Mouse (Mus musculus): ENCODE measurements around the gene Clec2g. TPM values are rescaled to one million over a fixed set of nuclear protein-coding genes. Genes with fewer than 3 reads are reported as not detected.

Clec2g gene
- total RNA-seq, 1 experiment = 0.22 TPM

DNA sequence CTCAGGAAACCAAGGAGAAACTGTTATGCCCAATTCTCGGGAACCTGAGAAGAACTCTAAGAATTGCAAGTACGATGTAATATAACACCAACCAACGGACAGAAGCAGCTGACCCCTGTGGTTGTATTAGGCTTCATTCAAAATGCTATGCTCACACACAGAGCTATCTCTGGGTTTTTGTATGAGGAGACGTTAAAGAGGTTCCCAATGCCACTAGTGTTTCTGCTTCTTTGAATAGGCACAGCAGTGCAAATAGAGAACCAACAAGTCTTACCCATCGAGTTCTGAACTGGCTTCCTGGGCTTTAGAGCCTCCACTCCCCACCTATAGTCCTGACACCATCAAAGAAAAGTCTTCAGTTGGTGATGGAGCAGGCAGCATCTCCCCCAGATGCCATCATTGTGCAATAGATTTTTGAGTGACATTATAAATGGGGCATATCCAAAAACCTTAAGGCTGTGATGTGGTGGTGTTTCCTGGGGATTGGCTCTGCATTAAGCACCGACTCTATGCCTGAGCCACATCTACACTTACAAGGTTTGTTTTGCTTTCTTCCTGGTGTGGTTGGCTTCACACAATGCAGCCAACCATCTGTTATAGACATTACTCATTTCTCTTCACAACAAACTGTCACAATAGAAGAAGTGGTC is 96.1 kb downstream of the Clec2g start:
- Histone ChIP-seq H3K27ac (ENCODE audit: insufficient read depth, low read depth, low read length, poor library complexity, severe bottlenecking) (no peak overlapping the region), H3K9me3 (ENCODE audit: control insufficient read depth, insufficient read depth, low read depth, low read length) (no peaks in the 10 kb centered on the region), H3K4me1 (ENCODE audit: control insufficient read depth in 2 of 2, insufficient read depth in 2 of 2, low read length in 2 of 2, poor library complexity in 1 of 2) (no peaks in the 10 kb centered on the region), H3K36me3 (ENCODE audit: control insufficient read depth, insufficient read depth, low read length, poor library complexity, severe bottlenecking) (no peaks in the 10 kb centered on the region), H3K4me3 (ENCODE audit: insufficient read depth in 1 of 2, low read depth in 1 of 2, low read length in 2 of 2, poor library complexity in 1 of 2, severe bottlenecking in 1 of 2) (no peak overlapping the region), H3K9ac (ENCODE audit: insufficient read depth, low read depth, low read length, poor library complexity, severe bottlenecking) (no peak overlapping the region)
- no peak for DNase-seq (ENCODE audit: low read depth, low spot score)
- no peak for TF ChIP-seq MAFK (IDR thresholded peaks at IDR 0.05; ENCODE audit: insufficient read depth, low read depth, low read length)
- no peak for TF ChIP-seq ZC3H11A (IDR thresholded peaks at IDR 0.05; ENCODE audit: borderline replicate concordance, low read depth, low read length)
- TF ChIP-seq CHD2 (IDR thresholded peaks at IDR 0.05; ENCODE audit: low read depth, low read length) = no peak
- no peak for TF ChIP-seq ZNF384 (IDR thresholded peaks at IDR 0.05; ENCODE audit: low read depth, low read length)
- no peak for TF ChIP-seq HCFC1 (IDR thresholded peaks at IDR 0.05; ENCODE audit: borderline replicate concordance, insufficient read depth, low read length)
- in situ Hi-C loops (cut with MboI; ENCODE audit: low sequenced_read_pairs in 2 of 2, unreplicated experiment in 2 of 2) = no loop called here

- Histone ChIP-seq H3K4me1 (ENCODE audit: control insufficient read depth in 2 of 2, insufficient read depth in 2 of 2, low read length in 2 of 2, poor library complexity in 1 of 2) (no peaks in the 10 kb centered on the region), H3K9ac (ENCODE audit: insufficient read depth, low read depth, low read length, poor library complexity, severe bottlenecking) (no peak overlapping the region), H3K36me3 (ENCODE audit: control insufficient read depth, insufficient read depth, low read length, poor library complexity, severe bottlenecking) (no peaks in the 10 kb centered on the region), H3K4me3 (ENCODE audit: insufficient read depth in 1 of 2, low read depth in 1 of 2, low read length in 2 of 2, poor library complexity in 1 of 2, severe bottlenecking in 1 of 2) (no peak overlapping the region), H3K27ac (ENCODE audit: insufficient read depth, low read depth, low read length, poor library complexity, severe bottlenecking) (no peak overlapping the region), H3K9me3 (ENCODE audit: control insufficient read depth, insufficient read depth, low read depth, low read length) (no peaks in the 10 kb centered on the region)
- DNase-seq (ENCODE audit: low read depth, low spot score) = no peak
- in situ Hi-C loops (cut with MboI; ENCODE audit: low sequenced_read_pairs in 2 of 2, unreplicated experiment in 2 of 2) = no loop called here
- TF ChIP-seq ZNF384 (IDR thresholded peaks at IDR 0.05; ENCODE audit: low read depth, low read length) (no peak), ZC3H11A (IDR thresholded peaks at IDR 0.05; ENCODE audit: borderline replicate concordance, low read depth, low read length) (no peak), CHD2 (IDR thresholded peaks at IDR 0.05; ENCODE audit: low read depth, low read length) (no peak), HCFC1 (IDR thresholded peaks at IDR 0.05; ENCODE audit: borderline replicate concordance, insufficient read depth, low read length) (no peak), MAFK (IDR thresholded peaks at IDR 0.05; ENCODE audit: insufficient read depth, low read depth, low read length) (no peak)
These were observed 96.8 kb downstream of the Clec2g start for GRCm38 (mm10) chr6:129030964-129031363.

- TF ChIP-seq CHD2 (IDR thresholded peaks at IDR 0.05; ENCODE audit: low read depth, low read length) (no peak), ZNF384 (IDR thresholded peaks at IDR 0.05; ENCODE audit: low read depth, low read length) (no peak), HCFC1 (IDR thresholded peaks at IDR 0.05; ENCODE audit: borderline replicate concordance, insufficient read depth, low read length) (no peak), ZC3H11A (IDR thresholded peaks at IDR 0.05; ENCODE audit: borderline replicate concordance, low read depth, low read length) (no peak), MAFK (IDR thresholded peaks at IDR 0.05; ENCODE audit: insufficient read depth, low read depth, low read length) (no peak)
- Histone ChIP-seq H3K36me3 (ENCODE audit: control insufficient read depth, insufficient read depth, low read length, poor library complexity, severe bottlenecking) (no peaks in the 10 kb centered on the region), H3K9me3 (ENCODE audit: control insufficient read depth, insufficient read depth, low read depth, low read length) (no peaks in the 10 kb centered on the region), H3K27ac (ENCODE audit: insufficient read depth, low read depth, low read length, poor library complexity, severe bottlenecking) (no peak overlapping the region), H3K4me1 (ENCODE audit: control insufficient read depth in 2 of 2, insufficient read depth in 2 of 2, low read length in 2 of 2, poor library complexity in 1 of 2) (no peaks in the 10 kb centered on the region), H3K9ac (ENCODE audit: insufficient read depth, low read depth, low read length, poor library complexity, severe bottlenecking) (no peak overlapping the region), H3K4me3 (ENCODE audit: insufficient read depth in 1 of 2, low read depth in 1 of 2, low read length in 2 of 2, poor library complexity in 1 of 2, severe bottlenecking in 1 of 2) (no peak overlapping the region)
- no peak for DNase-seq (ENCODE audit: low read depth, low spot score)
- in situ Hi-C loops (cut with MboI; ENCODE audit: low sequenced_read_pairs in 2 of 2, unreplicated experiment in 2 of 2) = no loop called here
These were observed 99.2 kb downstream of the Clec2g start for GRCm38 (mm10) chr6:129033397-129033796.

Other genes with a start within 250 kb of the Clec2g start
- gene Klrb1, start 211.3 kb upstream of the Clec2g start, total RNA-seq (2012; rRNA removed) = not detected in 2 replicates
- 0.13 TPM in 1 of 2 replicates, not detected in the other for gene Klrb1c, start 145.2 kb upstream of the Clec2g start, total RNA-seq (2012; rRNA removed)
- not detected in 2 replicates for gene Gm44511, start 108.1 kb upstream of the Clec2g start, total RNA-seq (2012; rRNA removed)
- not detected in 2 replicates for gene Klrb1b, start 108.0 kb upstream of the Clec2g start, total RNA-seq (2012; rRNA removed)
- gene Clec2i, start 46.8 kb upstream of the Clec2g start, total RNA-seq (2012; rRNA removed) = 0.16 and 0.18 TPM in 2 replicates
- gene BC035044, start 43.3 kb upstream of the Clec2g start, total RNA-seq (2012; rRNA removed) = not detected in 2 replicates
- gene Klrb1f, start 111.5 kb downstream of the Clec2g start, total RNA-seq (2012; rRNA removed) = not detected in 2 replicates
- not detected in 2 replicates for gene Clec2e, start 166.5 kb downstream of the Clec2g start, total RNA-seq (2012; rRNA removed)
- 0.40 and 0.42 TPM in 2 replicates for gene Clec2d, start 246.2 kb downstream of the Clec2g start, total RNA-seq (2012; rRNA removed)

All from ES-E14 (cell line).